Mouse (Mus musculus): ENCODE results near the gene Fam193a. TPM values are rescaled to one million over a fixed set of nuclear protein-coding genes. Genes with fewer than 3 reads are reported as not detected.
A peak's percentile ranks its signal among the peaks of the same experiment; 100 is the strongest.

Fam193a gene
- polyA plus RNA-seq, 1 experiment = 39.7 TPM

- no peak overlapping the region for H3K4me3 ChIP-seq (ENCODE audit: insufficient read depth, low read length)
- 0 out of 2 replicates have a peak overlapping the region, but pooled peaks have one; percentile 0 for H3K27ac ChIP-seq (ENCODE audit: insufficient read depth, low read length)
- no peaks in the 10 kb centered on the region; the same call in 1 of the 2 replicates for H3K4me1 ChIP-seq (ENCODE audit: control insufficient read depth, insufficient read depth, low read length)
- no peak for TF ChIP-seq POLR2A (IDR thresholded peaks at IDR 0.05; ENCODE audit: low read depth, low read length)
- TF ChIP-seq CTCF (IDR thresholded peaks at IDR 0.05; ENCODE audit: borderline replicate concordance, insufficient read depth, low read length) = no peak
Measured at GRCm38 (mm10) chr5:34534776-34535581, 165.2 kb downstream of the Fam193a start.

GRCm38 (mm10) chr5:34535831-34536230, 166.1 kb downstream of the Fam193a start:
- Histone ChIP-seq H3K4me1 (ENCODE audit: control insufficient read depth, insufficient read depth, low read length) (no peaks in the 10 kb centered on the region; the same call in 1 of the 2 replicates), H3K4me3 (ENCODE audit: insufficient read depth, low read length) (no peak overlapping the region), H3K27ac (ENCODE audit: insufficient read depth, low read length) (no peak overlapping the region)
- TF ChIP-seq POLR2A (IDR thresholded peaks at IDR 0.05; ENCODE audit: low read depth, low read length) (no peak), CTCF (IDR thresholded peaks at IDR 0.05; ENCODE audit: borderline replicate concordance, insufficient read depth, low read length) (no peak)

Other genes starting within 250 kb of the Fam193a start
- 0.48 and 0.61 TPM in 2 replicates for gene Poln, start 200.5 kb upstream of the Fam193a start, polyA plus RNA-seq (2011; ENCODE audit: insufficient read length, low read depth, missing spikeins)
- 19.3 and 31.2 TPM in 2 replicates for gene Haus3, start 200.4 kb upstream of the Fam193a start, polyA plus RNA-seq (2011; ENCODE audit: insufficient read length, low read depth, missing spikeins)
- gene Mxd4, start 182.2 kb upstream of the Fam193a start, polyA plus RNA-seq (2011; ENCODE audit: insufficient read length, low read depth, missing spikeins) = 67.2 and 69.7 TPM in 2 replicates
- gene Zfyve28, start 81.5 kb upstream of the Fam193a start, polyA plus RNA-seq (2011; ENCODE audit: insufficient read length, low read depth, missing spikeins) = 0.62 and 1.0 TPM in 2 replicates
- not detected in 2 replicates for gene Cfap99, start 81.3 kb upstream of the Fam193a start, polyA plus RNA-seq (2011; ENCODE audit: insufficient read length, low read depth, missing spikeins)
- 166 and 167 TPM in 2 replicates for gene Rnf4, start 33.6 kb upstream of the Fam193a start, polyA plus RNA-seq (2011; ENCODE audit: insufficient read length, low read depth, missing spikeins)
- 12.5 and 13.9 TPM in 2 replicates for gene Tnip2, start 144.1 kb downstream of the Fam193a start, polyA plus RNA-seq (2011; ENCODE audit: insufficient read length, low read depth, missing spikeins)
- 5.4 and 7.1 TPM in 2 replicates for gene Sh3bp2, start 155.9 kb downstream of the Fam193a start, polyA plus RNA-seq (2011; ENCODE audit: insufficient read length, low read depth, missing spikeins)
- 189 and 191 TPM in 2 replicates for gene Add1, start 203.7 kb downstream of the Fam193a start, polyA plus RNA-seq (2011; ENCODE audit: insufficient read length, low read depth, missing spikeins)

Data from embryonic fibroblast, embryonic 13.5 days (primary cell).